Mouse (Mus musculus): Measurements from ENCODE around the gene Aqp9.
"Not testable (repeated sequence)": the region's sequence is repeated elsewhere in the genome, so short reads cannot be mapped to it uniquely, and the experiment has no call there.

The Aqp9 gene

DNA sequence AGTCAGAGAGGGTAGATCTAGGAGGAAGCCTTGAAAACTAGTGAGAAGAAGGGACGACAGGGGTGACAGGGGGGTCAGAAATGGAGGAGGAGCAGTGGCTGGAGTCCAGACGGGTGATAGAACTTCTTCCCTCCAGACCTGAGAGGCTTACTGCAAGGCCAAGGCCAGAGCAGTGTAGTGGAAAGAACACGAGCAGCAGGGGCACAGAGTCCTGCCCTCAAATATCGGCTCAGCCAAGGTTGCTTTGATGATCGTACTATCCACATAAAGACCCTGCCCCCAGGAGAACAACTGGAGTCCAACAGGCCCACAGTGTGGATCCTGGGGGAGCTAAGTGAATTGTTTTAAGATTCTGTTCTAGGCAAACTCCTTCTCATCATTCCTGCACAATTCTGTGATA is 33.4 kb downstream of the Aqp9 start:
- DNase-seq = no peak

DNA sequence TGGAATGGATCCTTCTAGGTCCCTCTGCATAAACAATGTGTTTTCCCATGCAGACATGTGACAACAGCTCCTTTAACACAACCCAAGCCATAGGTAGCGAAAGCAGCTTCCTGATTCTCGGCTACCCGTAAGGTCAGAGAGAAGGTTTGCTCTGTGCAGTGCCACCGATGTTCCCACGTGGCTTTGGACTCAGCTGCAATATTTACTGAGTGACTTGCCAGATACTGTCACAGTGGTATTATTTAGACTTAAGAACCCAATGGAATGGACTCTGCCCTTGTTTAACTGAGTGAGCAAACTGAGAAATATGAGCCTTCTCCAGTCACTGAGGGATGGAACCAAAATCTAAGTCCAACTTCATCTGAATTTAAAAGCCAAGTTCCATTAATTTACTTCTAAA is 35.3 kb downstream of the Aqp9 start:
- no peak for DNase-seq

DNA sequence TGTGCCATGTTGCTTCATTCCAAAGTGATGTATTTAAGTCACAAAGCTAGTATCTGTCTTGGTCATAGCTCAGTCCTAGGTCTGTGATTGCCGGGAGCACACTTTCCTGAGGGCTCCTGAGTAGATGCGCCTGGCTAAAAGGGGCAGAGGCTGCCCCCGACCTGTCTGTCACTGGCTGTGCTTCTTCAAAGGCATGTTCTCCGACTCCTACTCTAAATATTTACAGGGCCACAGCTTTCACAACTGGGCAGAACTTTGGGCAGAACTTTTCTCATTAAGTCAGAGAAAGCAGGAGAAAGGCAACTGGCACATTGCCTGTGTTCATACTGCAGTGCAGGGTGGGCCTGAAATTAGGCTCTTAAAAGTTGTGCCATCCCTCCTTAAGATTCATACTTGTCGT is 36.7 kb downstream of the Aqp9 start:
- DNase-seq = no peak

DNA sequence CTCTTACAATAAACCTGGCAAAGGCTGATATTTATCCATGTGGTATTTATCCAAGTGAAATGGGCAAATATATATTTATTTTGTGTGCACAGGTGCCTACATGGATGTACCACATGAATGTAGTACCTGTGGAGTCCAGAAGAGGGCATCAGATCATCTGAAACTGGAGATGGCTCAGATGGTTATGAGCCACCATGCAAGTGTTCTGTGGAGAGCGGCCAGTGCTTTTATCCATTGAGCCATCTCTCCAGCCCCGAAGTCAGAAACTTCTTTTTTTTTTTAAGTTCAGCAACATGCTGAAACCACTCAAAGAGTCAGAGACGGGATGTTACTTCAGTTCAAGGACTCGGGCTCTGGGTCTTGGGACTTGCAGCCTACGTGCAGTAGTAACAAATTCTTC is 39.6 kb downstream of the Aqp9 start:
- DNase-seq = peak; percentile 76

GRCm38 (mm10) chr9:71126205-71126604 is 42.3 kb downstream of the Aqp9 start:
- peak; percentile 34 for DNase-seq

DNA sequence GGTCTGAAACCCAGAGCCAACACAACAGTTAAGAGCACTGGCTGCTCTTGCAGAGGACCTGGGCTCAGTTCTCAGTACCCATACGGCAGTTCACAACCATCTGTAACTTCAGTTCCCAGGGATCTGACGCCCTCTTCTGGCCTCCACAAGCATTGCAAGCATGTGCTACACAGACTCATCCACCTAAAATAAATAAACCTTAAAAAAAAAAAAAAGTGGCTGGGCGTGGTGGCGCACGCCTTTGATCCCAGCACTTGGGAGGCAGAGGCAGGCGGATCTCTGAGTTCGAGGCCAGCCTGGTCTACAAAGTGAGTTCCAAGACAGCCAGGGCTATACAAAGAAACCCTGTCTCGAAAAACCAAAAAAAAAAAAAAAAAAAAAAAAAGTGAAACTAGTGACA is 45.4 kb downstream of the Aqp9 start:
- not testable (repeated sequence) for DNase-seq

DNA sequence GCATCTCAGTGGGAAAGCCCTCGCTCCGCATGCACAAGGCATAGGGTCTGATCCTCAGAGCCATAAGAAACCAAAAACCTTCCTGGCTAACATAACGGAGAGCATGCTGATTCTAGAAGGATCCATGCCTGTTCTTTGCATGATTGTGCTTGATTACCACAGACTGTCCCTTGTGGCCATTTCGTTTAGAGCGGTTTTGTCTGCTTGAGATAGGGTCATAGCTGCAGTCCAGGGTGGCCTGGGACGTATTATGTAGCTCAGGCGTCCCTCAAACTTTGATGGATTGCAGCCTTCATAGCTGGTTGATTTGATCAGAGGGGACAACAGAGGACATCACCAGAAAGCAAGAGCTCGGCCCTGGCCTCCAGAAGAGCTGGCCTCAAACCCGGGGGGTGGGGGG is 47.6 kb downstream of the Aqp9 start:
- no peak for DNase-seq

GRCm38 (mm10) chr9:71113166-71113565 is 55.3 kb downstream of the Aqp9 start:
- DNase-seq = no peak

DNA sequence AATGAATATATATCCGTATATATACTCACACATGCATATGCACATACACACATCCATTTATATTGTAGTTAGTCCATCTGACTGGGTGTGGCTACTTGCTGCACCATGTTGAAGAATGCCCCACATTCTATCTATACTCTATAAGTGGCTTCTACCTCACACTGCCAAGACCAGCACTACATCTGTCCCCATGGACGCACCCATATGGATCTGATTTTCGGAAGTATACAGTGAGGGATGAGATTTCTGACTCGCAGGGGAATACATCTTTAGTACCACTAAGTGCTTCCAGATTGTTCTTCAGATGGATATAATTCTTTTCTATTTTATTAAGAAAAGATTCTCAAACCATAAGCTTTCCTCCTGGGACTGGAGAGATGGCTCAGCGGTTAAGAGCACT is 65.0 kb downstream of the Aqp9 start:
- no peak for DNase-seq

GRCm38 (mm10) chr9:71094066-71094465 is 74.4 kb downstream of the Aqp9 start:
- DNase-seq = no peak

- DNase-seq = peak; percentile 63
These were observed 76.4 kb downstream of the Aqp9 start for GRCm38 (mm10) chr9:71092038-71092437.

- DNase-seq = no peak
These were observed 89.3 kb downstream of the Aqp9 start for GRCm38 (mm10) chr9:71079201-71079600.

- no peak for DNase-seq
These were observed 91.1 kb downstream of the Aqp9 start for GRCm38 (mm10) chr9:71077251-71077825.

DNA sequence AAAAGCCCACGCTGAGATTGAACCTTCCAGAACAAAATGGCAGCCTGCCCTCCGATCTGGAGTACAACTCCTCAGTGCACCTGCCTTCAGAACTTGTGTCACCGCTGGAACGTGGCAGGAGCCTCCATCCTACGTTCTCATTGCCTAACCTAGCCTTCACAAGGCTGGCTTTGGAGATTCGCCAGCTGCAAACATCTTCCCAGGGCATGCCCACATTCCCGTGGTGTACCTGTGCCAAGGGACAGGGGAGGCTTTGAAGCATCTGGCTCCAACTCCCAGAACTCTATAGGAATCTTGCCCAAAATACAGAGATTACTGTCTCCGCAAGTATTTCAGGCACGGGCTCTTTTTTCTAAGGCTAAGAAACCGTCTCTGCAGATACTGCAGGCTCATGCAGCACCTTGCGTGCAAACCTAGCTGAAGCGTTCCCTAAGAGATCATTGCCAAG is 92.3 kb downstream of the Aqp9 start:
- DNase-seq = no peak

- peak; percentile 63 for DNase-seq
These were observed 94.7 kb downstream of the Aqp9 start for GRCm38 (mm10) chr9:71073831-71074230.

GRCm38 (mm10) chr9:71073076-71073475 is 95.4 kb downstream of the Aqp9 start:
- DNase-seq = peak; percentile 0

DNA sequence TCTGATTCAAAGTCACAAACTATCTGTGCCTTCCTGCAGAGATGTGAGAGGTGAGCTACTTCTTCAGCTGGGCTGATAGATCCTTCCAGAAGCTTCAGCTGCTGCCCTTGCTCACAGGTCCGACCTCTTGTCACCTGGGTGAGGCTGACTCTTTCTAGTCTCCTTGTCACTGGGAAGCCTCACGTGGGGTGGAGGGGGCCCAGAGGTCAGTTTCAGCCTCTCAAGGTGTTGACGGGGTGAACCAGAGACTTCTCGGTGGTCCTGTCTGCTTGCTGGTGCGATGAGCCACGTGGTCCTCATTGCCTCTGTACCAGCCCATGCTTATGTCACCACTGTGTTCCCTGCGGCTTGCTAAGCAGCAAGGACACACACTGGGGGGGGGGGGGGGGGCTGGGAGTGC is 96.0 kb downstream of the Aqp9 start:
- no peak for DNase-seq

DNA sequence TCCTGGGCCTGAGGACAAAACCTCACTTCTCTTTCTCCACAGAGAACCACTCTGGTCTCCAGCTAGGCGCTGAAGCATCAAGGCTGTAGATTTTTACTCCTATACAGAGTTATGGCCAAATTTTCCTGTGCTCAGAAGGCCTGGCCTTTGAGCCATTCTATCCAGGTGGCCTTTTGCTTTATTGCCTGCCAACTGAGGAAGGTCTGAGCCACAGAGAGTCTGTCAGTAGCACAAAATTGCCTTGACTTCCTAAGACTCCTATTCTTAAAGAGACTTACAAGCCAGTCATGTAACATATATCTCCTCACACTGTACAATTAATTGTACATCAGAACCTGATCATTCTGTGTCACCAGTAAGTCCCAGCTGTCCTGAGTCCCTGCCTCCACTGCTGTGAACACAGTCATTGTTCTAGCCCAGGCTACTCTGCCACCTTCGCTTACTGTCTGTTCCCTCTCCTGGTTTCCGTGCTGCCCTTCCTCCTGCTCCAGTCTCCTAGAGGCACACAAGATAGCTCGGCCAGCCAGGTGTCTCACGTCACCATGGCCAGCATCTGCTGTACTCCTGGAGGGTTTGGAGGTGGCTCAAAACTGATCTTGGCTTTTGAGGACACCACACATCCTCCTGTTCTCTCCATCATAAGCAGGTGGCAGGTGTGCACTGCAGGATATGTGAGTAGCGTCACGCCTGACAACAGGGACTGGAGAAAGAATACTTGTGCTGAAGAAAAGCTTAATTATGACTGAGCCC is 96.7 kb downstream of the Aqp9 start:
- no peak for DNase-seq

GRCm38 (mm10) chr9:71070628-71071027 is 97.9 kb downstream of the Aqp9 start:
- peak; percentile 1 for DNase-seq

DNA sequence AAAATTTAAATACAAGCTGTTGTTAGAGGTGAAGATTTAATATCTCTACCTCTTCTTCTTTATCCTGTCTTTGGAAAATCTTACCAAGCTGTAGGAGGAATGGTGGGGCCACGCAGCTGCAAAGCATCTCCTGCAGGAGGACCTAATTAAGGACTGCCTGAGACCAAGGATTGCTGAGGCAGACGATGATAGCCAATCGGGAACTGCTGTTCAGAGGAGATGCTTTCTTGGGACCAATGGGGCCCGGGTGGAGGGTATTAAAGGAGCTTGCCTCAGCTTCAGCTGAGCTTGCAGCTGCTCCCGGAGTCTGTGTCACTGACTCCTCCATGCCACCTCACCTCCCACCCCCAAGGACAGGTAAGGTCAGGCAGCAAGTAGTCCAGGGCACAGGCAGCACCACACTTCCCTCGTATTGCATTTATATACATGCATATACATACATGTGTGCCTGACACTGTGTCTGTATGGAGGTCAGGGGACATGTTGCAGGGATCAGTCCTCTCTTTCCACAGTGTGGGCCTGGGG is 99.6 kb downstream of the Aqp9 start:
- peak; percentile 1 for DNase-seq

DNA sequence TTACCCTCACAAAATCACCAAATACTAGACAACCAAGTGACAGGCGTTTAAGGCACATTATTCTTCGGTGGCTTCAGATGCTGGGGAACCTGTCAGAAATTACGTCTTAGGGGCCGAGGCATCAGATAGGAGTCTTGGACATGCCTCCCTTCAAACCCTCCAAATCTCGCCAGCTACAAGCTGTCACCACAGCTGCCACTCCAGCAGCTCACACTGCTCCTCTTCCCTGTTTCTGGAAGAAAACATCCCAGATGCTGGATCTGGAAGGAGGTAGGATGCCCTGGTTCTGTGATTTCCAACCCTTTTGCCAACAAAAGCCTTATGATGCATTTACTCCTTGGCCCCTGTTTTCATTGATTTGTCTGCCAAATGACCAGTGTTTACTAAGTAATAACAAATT is 101.3 kb downstream of the Aqp9 start:
- peak; percentile 0 for DNase-seq

DNA sequence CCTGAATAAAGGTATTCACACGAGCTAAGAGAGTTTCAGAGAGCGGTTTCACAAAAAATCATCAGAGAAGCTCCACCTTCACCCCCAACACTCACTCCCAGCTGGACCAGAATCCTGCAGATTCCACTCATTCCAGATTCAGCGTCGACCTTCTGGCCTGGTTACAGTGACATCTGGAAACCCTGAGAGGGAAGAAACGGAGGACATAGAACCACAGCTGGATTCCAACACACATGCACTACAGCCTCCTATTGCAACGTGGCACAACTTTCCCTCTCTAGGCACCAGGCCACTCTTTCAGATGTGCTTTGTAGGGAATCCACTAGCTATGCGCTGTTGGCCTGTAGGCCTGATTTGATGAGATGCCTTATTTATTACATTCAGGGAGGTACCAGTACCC is 102.0 kb downstream of the Aqp9 start:
- DNase-seq = peak; percentile 21

DNA sequence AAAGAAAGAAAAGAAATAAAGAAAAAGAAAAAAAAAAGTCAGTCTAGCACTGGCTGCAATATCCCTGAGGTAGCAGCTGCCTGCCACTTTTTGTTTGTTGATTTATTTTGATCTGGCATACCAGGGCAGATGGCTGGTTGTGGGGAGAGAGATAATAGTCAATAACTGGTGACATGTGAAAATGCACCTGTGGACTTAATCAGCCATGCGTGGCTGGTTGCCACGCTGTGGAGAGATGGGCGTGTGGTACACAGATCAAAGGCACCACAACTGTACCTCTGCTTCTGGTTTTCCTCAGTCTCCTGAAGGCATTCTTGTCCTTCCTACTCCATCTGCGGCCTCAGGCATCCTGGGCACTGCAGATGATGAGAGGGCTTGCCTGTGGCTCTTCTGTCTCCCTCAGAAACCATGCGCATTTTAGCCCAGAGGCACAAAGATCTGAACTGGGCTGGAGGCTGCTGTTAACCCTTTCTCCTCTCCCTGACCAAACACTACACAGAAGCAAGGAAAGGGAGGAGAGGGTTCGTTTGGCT is 103.1 kb downstream of the Aqp9 start:
- DNase-seq = peak; percentile 0

DNA sequence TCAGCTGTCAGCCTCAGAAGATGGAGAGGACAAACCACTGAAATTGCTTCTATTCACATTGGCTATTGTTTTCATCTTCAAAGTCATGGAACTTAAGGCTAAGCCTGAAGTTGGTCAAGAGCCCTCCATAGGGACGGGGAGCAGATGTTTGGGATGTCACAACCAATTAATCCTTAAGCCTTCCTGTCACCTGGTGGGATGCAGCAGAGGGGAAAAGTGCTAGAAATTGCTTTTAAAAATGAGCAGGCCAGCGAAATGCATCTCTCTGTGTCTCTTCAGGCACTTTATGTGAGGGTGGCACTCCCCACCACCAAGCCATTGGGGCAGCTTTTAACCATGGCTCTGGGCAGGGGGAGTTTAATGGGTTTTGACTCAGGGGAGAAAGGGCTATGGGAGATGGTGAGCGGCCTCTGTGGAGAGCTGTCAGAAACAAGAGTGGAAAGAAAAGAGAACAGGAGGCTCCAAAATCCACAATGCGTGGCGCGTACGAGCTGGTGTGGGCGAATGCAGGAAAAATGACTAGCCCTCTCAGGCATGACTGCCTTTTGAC is 104.1 kb downstream of the Aqp9 start:
- peak; percentile 0 for DNase-seq

All from lung, postnatal 10 days (tissue).